Mouse (Mus musculus) ES-CJ7 (cell line): ENCODE measurements around the gene Tsks.

ENCODE experiments used
- DNase-seq: peaks from one replicate; pipeline ENCODE4 v3.0.0; 2011; ENCODE audit warnings: low read depth, low spot score

Tsks gene

GRCm38 (mm10) chr7:44951960-44952359 is 9.0 kb downstream of the Tsks start:
- peak; percentile 95 for DNase-seq

GRCm38 (mm10) chr7:44952611-44953306 is 9.8 kb downstream of the Tsks start:
- DNase-seq: peak; percentile 100

GRCm38 (mm10) chr7:44953561-44953960 is 10.6 kb downstream of the Tsks start:
- peak; percentile 13 for DNase-seq

- no peak for DNase-seq
Measured at GRCm38 (mm10) chr7:44954091-44954885, 11.3 kb downstream of the Tsks start.

- peak; percentile 48 for DNase-seq
Measured at GRCm38 (mm10) chr7:44955628-44956027, 12.6 kb downstream of the Tsks start.

GRCm38 (mm10) chr7:44956266-44956665 is 13.3 kb downstream of the Tsks start:
- no peak for DNase-seq

GRCm38 (mm10) chr7:44957183-44957835 is 14.3 kb downstream of the Tsks start:
- peak; percentile 16 for DNase-seq

GRCm38 (mm10) chr7:44958208-44958607 is 15.2 kb downstream of the Tsks start:
- DNase-seq: peak; percentile 66

- DNase-seq: no peak
Measured at GRCm38 (mm10) chr7:44959281-44959680, 16.3 kb downstream of the Tsks start.

- no peak for DNase-seq
Measured at GRCm38 (mm10) chr7:44959874-44960511, 17.0 kb downstream of the Tsks start.

- no peak for DNase-seq
Measured at GRCm38 (mm10) chr7:44960512-44960910, 17.5 kb downstream of the Tsks start.

GRCm38 (mm10) chr7:44962337-44962736 is 19.3 kb downstream of the Tsks start:
- peak; percentile 63 for DNase-seq

- no peak for DNase-seq
Measured at GRCm38 (mm10) chr7:44962831-44963230, 19.8 kb downstream of the Tsks start.

- no peak for DNase-seq
Measured at GRCm38 (mm10) chr7:44964990-44965389, 22.0 kb downstream of the Tsks start.

- DNase-seq: peak; percentile 59
Measured at GRCm38 (mm10) chr7:44965975-44966374, 23.0 kb downstream of the Tsks start.

- DNase-seq: peak; percentile 71
Measured at GRCm38 (mm10) chr7:44966638-44967037, 23.6 kb downstream of the Tsks start.

GRCm38 (mm10) chr7:44970231-44970691 is 27.3 kb downstream of the Tsks start:
- peak; percentile 97 for DNase-seq

GRCm38 (mm10) chr7:44971142-44971541 is 28.1 kb downstream of the Tsks start:
- no peak for DNase-seq

GRCm38 (mm10) chr7:44973415-44974130 is 30.6 kb downstream of the Tsks start:
- no peak for DNase-seq

GRCm38 (mm10) chr7:44974383-44975116 is 31.5 kb downstream of the Tsks start, which contains the start of gene Cpt1c:
TSS of gene Cpt1c (minus strand) at chr7:44974851.
- DNase-seq: peak; percentile 94

GRCm38 (mm10) chr7:44975117-44975419 is 32.1 kb downstream of the Tsks start:
- DNase-seq: no peak
